Mouse (Mus musculus): ENCODE measurements around the gene Rps27a. TPM values are rescaled to one million over a fixed set of nuclear protein-coding genes. Genes with fewer than 3 reads are reported as not detected.

The Rps27a gene
- polyA plus RNA-seq (2015; fragmentation: Nextera tagmentation; extraction: Ambion mirVana) = 1,459 and 2,545 TPM in 2 replicates

GRCm38 (mm10) chr11:29547752-29548503 lies at the start of gene Rps27a, which contains the start of gene Clhc1:
Gene Rps27a (minus strand): TSS chr11:29548109.
Gene Clhc1 (plus strand): TSS chr11:29547950.

GRCm38 (mm10) chr11:29525988-29526794 lies 21.7 kb downstream of the Rps27a start, which contains the start of gene Mtif2:
Gene Mtif2 (plus strand): TSS chr11:29526408.

GRCm38 (mm10) chr11:29514682-29515412 lies 33.1 kb downstream of the Rps27a start, which contains the start of gene Prorsd1:
Gene Prorsd1 (minus strand): TSS chr11:29515033.

Other genes with a start within 250 kb of the Rps27a start
- gene Ccdc88a, start 174.5 kb downstream of the Rps27a start, polyA plus RNA-seq (2015; fragmentation: Nextera tagmentation; extraction: Ambion mirVana) = 20.0 and 21.1 TPM in 2 replicates
- gene Prorsd1, start 33.1 kb downstream of the Rps27a start, polyA plus RNA-seq (2015; fragmentation: Nextera tagmentation; extraction: Ambion mirVana) = 34.0 and 47.8 TPM in 2 replicates
- gene Mtif2, start 21.7 kb downstream of the Rps27a start, polyA plus RNA-seq (2015; fragmentation: Nextera tagmentation; extraction: Ambion mirVana) = 24.9 and 40.0 TPM in 2 replicates
- 0.08 TPM in 1 of 2 replicates, not detected in the other for gene Clhc1, start 159 bp downstream of the Rps27a start, polyA plus RNA-seq (2015; fragmentation: Nextera tagmentation; extraction: Ambion mirVana)
- gene Rtn4, start 144.8 kb upstream of the Rps27a start, polyA plus RNA-seq (2015; fragmentation: Nextera tagmentation; extraction: Ambion mirVana) = 121 and 136 TPM in 2 replicates

All from adrenal gland, postnatal 0 days (tissue).